Mouse (Mus musculus) myocyte (in vitro differentiated cells): ENCODE results near the gene Atn1. TPM values are rescaled to one million over a fixed set of nuclear protein-coding genes. Genes with fewer than 3 reads are reported as not detected.

Source experiments
- H3K27me3 ChIP-seq: one replicate; pipeline ENCODE4 v1.6.1; 2011; ENCODE audit not compliant: control insufficient read depth, insufficient read depth, insufficient read length
- H3K36me3 ChIP-seq: one replicate; pipeline ENCODE4 v1.6.1; 2011; ENCODE audit not compliant: control insufficient read depth, insufficient read depth
- H3K4me2 ChIP-seq: one replicate; pipeline ENCODE4 v1.6.1; 2011; ENCODE audit warnings: low read depth, control low read depth
- H3K4me3 ChIP-seq: one replicate; pipeline ENCODE4 v1.5.1; 2011; ENCODE audit warnings: mild to moderate bottlenecking, control low read depth, moderate library complexity
- H3K79me2 ChIP-seq: one replicate; pipeline ENCODE4 v1.6.1; 2011; ENCODE audit not compliant: control insufficient read depth, insufficient read depth
- H3ac ChIP-seq: one replicate; pipeline ENCODE4 v1.6.1; 2011; ENCODE audit not compliant: control insufficient read depth, insufficient read length
- CEBPB ChIP-seq: IDR thresholded peaks from 2 replicates; pipeline ENCODE4 v1.6.1; 2011; ENCODE audit warnings: mild to moderate bottlenecking, moderate library complexity; ENCODE audit not compliant: poor library complexity, insufficient read depth, severe bottlenecking
- E2F4 ChIP-seq: IDR thresholded peaks from one replicate; pipeline ENCODE4 v1.6.1; 2011; ENCODE audit warnings: mild to moderate bottlenecking, control low read depth, moderate library complexity; ENCODE audit not compliant: insufficient read depth
- MAX ChIP-seq: IDR thresholded peaks from one replicate; pipeline ENCODE4 v1.6.1; 2011; ENCODE audit warnings: low read depth, mild to moderate bottlenecking, control low read depth
- MYOD1 ChIP-seq, 3 experiments: IDR thresholded peaks; one replicate each; pipeline ENCODE4 v1.6.1; 2011; ENCODE audit warnings: control low read depth in 2 of 3, low read depth in 2 of 3, mild to moderate bottlenecking in 2 of 3, moderate library complexity in 1 of 3; ENCODE audit not compliant: insufficient read length in 2 of 3, control insufficient read depth in 1 of 3
- MYOG ChIP-seq, 3 experiments: IDR thresholded peaks; one replicate each; pipeline ENCODE4 v1.6.1; 2011; ENCODE audit warnings: control low read depth in 2 of 3, low read depth in 2 of 3, mild to moderate bottlenecking in 2 of 3; ENCODE audit not compliant: insufficient read length in 2 of 3, control insufficient read depth in 1 of 3, insufficient read depth in 1 of 3
- POLR2A ChIP-seq: IDR thresholded peaks from one replicate; pipeline ENCODE4 v1.6.1; 2011; ENCODE audit warnings: low read depth, mild to moderate bottlenecking, control low read depth, moderate library complexity; ENCODE audit not compliant: insufficient read length
- POLR2AphosphoS2 ChIP-seq: IDR thresholded peaks from one replicate; pipeline ENCODE4 v1.6.1; 2011; ENCODE audit warnings: low read depth, control low read depth; ENCODE audit not compliant: insufficient read length
- REST ChIP-seq: IDR thresholded peaks from one replicate; pipeline ENCODE4 v1.6.1; 2011; ENCODE audit warnings: mild to moderate bottlenecking, control low read depth, moderate library complexity; ENCODE audit not compliant: insufficient read depth, insufficient read length
- SRF ChIP-seq: IDR thresholded peaks from one replicate; pipeline ENCODE4 v1.6.1; 2011; ENCODE audit warnings: low read depth; ENCODE audit not compliant: control insufficient read depth, insufficient read length
- TCF12 ChIP-seq: IDR thresholded peaks from one replicate; pipeline ENCODE4 v1.6.1; 2011; ENCODE audit warnings: mild to moderate bottlenecking, control low read depth; ENCODE audit not compliant: poor library complexity, insufficient read depth, severe bottlenecking
- TCF3 ChIP-seq: IDR thresholded peaks from one replicate; pipeline ENCODE4 v1.6.1; 2011; ENCODE audit warnings: low read depth, control low read depth; ENCODE audit not compliant: insufficient read length
- USF1 ChIP-seq: IDR thresholded peaks from one replicate; pipeline ENCODE4 v1.6.1; 2011; ENCODE audit warnings: low read depth, mild to moderate bottlenecking, control low read depth, moderate library complexity
- polyA plus RNA-seq: library from polyadenylated mRNA; unstranded; fragments of >200 nt; fragmentation: generic; extraction: Trizol; gene quantifications from one replicate; pipeline ENCODE4 v1.2.1, GENCODE M21; 2012; ENCODE audit warnings: missing spikeins

Atn1 gene
- polyA plus RNA-seq, 1 experiment: 39.4 TPM

DNA sequence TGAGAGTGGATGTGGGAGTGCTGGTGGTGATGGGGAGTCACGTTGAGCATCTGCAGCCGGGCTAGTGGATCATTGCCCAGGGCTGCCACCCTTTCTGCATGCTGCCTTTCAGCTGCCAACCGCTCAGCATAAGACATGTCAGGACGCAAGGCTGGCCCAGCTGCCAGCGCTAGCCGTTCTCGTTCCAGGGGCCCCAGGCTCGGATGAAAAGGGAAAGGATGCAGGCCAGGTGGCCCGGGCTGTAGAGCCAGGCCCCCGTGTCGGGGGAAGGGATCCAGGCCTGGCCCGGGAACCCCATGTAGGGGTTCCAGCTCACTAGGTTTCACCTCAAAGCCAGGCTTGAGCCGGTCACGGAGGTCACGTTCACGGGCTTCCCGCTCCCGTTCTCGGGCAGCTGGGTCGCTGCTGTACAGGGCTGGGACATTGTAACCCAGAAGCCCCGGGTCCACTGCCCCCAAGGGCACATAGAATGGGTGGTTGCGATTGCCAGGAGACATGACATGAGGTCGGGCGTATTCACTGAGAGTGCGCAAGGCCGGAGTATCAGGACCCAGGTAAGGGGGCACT, 11.5 kb downstream of the Atn1 start:
- Histone ChIP-seq H3K36me3 (peaks cover 4% of the 10 kb centered on the region), H3K27me3 (no peaks in the 10 kb centered on the region), H3ac (peak overlapping the region; percentile 33), H3K4me2 (peak overlapping the region; percentile 58), H3K79me2 (peaks cover 2% of the 10 kb centered on the region), H3K4me3 (peak overlapping the region; percentile 22)
- TF ChIP-seq CEBPB: no peak
- peak; percentile 79 for TF ChIP-seq POLR2AphosphoS2

GRCm38 (mm10) chr6:124743647-124744046, 12.7 kb downstream of the Atn1 start:
- no peak overlapping the region for H3K4me3 ChIP-seq
- peaks cover 4% of the 10 kb centered on the region for H3K36me3 ChIP-seq
- TF ChIP-seq POLR2AphosphoS2 (peak; percentile 29), MYOG (IDR thresholded peaks at IDR 0.05; ENCODE audit: control insufficient read depth in 1 of 3, insufficient read depth in 1 of 3, insufficient read length in 2 of 3, low read depth in 2 of 3) (no peak)

GRCm38 (mm10) chr6:124742839-124743514, 13.3 kb downstream of the Atn1 start:
- TF ChIP-seq USF1: no peak
- peak; percentile 34 for TF ChIP-seq POLR2AphosphoS2
- Histone ChIP-seq H3K4me3 (no peak overlapping the region), H3ac (no peak overlapping the region), H3K27me3 (no peaks in the 10 kb centered on the region), H3K4me2 (no peak overlapping the region), H3K79me2 (no peaks in the 10 kb centered on the region), H3K36me3 (no peaks in the 10 kb centered on the region)

More at GRCm38 (mm10) chr6:124743647-124744046, 12.7 kb downstream of the Atn1 start:
- no peak overlapping the region for H3ac ChIP-seq
- no peaks in the 10 kb centered on the region for H3K79me2 ChIP-seq
- no peak overlapping the region for H3K4me2 ChIP-seq
- no peaks in the 10 kb centered on the region for H3K27me3 ChIP-seq

DNA sequence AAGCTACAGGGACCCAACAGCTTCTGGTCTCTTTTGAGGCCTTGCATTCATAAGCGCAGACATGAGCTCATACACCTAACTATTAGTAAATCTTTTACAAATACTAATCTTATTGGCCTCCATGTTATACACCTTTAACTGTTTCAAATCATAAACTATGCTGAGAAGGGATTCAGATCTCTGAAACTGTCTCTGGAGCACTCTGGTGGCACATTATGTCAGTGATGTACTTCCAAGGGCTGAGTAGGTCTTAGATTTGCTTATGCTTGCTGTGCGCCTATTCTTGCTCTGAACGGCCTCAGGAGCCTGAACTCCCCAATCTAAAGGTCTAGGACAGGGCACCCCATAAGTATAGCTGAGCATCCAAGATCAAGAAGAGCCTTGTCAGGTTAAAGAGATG, 14.5 kb downstream of the Atn1 start:
- Histone ChIP-seq H3K36me3 (no peaks in the 10 kb centered on the region), H3K27me3 (no peaks in the 10 kb centered on the region), H3K4me2 (peak overlapping the region; percentile 89), H3ac (no peak overlapping the region), H3K4me3 (peak overlapping the region; percentile 67), H3K79me2 (no peaks in the 10 kb centered on the region)
- no peak for TF ChIP-seq SRF

DNA sequence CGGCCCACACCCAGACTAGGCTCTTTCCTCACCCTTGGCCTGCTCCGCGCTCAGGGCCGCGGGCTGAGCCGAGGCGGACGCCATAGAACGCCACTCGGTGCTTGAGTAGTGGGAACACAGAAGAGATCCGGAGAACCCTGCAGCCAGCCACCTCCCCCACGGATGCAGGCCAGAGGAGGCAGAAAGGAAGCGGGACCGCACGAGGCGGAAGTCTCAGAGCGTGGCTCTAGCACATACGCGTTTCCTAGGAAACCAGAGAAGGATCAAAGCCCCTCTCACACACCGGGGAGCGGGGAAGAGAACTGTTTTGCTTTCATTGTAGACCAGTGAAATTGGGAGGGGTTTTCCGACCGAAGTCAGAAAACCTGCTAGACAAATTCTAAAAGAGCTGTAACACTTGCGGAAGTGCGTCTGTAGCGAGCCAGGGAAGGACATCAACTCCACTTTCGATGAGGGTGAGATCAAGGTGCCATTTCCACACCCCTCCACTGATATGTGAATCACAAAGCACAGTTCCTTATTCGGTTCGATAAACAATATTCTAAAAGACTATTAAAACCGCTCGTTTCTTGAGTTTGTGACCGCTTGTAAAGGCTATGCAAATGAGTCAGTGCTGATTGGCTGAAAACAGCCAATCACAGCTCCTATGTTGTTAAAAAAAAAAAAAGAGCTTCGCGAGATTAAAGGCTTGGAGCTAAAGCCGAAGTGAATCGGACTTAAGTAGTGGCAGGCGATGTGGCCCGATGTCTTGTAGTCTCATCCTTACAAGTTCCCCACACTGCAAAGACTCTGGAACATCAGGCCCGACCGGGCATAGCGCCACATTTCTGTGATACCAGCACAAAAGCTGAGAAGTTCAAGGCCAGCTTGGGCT, 15.2 kb downstream of the Atn1 start, which contains the start of gene Grcc10:
Grcc10 (minus strand) TSS at position 487 of the 874 bp plus-strand sequence.
- peak; percentile 53; the same call in 1 of the 2 replicates for TF ChIP-seq CEBPB
- TF ChIP-seq TCF3: no peak
- TF ChIP-seq MAX: no peak
- TF ChIP-seq USF1: no peak
- TF ChIP-seq MYOG (IDR thresholded peaks at IDR 0.05; ENCODE audit: control insufficient read depth in 1 of 3, insufficient read depth in 1 of 3, insufficient read length in 2 of 3, low read depth in 2 of 3): no peak
- TF ChIP-seq MYOD1 (IDR thresholded peaks at IDR 0.05; ENCODE audit: control insufficient read depth in 1 of 3, insufficient read length in 2 of 3, low read depth in 2 of 3): no peak
- TF ChIP-seq SRF: no peak
- TF ChIP-seq POLR2A: peak; percentile 92
- no peak for TF ChIP-seq TCF12
- TF ChIP-seq POLR2AphosphoS2: peak; percentile 87
- no peak for TF ChIP-seq REST
- no peak for TF ChIP-seq E2F4
- Histone ChIP-seq H3K79me2 (no peaks in the 10 kb centered on the region), H3K27me3 (no peaks in the 10 kb centered on the region), H3K4me2 (peak within 1 kb of the TSS; percentile 89), H3ac (peak within 1 kb of the TSS; percentile 47), H3K36me3 (no peaks in the 10 kb centered on the region), H3K4me3 (peak within 1 kb of the TSS; percentile 67)
